Mouse (Mus musculus) left cerebral cortex, adult 8-10 months (tissue): ENCODE data around the gene Mapk8. TPM values are rescaled to one million over a fixed set of nuclear protein-coding genes. Genes with fewer than 3 reads are reported as not detected.

ENCODE experiments used
- DNase-seq, 2 experiments: peaks; one replicate each; pipeline ENCODE4 v3.0.0; 2022; ENCODE audit warnings: low spot score in 2 of 2
- total RNA-seq, 4 experiments: library from RNA; stranded (reverse); gene quantifications; 2 replicates each; pipeline ENCODE4 v1.2.4; 2022

The Mapk8 gene
- total RNA-seq, 4 experiments from 2014 or later = 90.8 to 104 (median 96.4) TPM

DNA sequence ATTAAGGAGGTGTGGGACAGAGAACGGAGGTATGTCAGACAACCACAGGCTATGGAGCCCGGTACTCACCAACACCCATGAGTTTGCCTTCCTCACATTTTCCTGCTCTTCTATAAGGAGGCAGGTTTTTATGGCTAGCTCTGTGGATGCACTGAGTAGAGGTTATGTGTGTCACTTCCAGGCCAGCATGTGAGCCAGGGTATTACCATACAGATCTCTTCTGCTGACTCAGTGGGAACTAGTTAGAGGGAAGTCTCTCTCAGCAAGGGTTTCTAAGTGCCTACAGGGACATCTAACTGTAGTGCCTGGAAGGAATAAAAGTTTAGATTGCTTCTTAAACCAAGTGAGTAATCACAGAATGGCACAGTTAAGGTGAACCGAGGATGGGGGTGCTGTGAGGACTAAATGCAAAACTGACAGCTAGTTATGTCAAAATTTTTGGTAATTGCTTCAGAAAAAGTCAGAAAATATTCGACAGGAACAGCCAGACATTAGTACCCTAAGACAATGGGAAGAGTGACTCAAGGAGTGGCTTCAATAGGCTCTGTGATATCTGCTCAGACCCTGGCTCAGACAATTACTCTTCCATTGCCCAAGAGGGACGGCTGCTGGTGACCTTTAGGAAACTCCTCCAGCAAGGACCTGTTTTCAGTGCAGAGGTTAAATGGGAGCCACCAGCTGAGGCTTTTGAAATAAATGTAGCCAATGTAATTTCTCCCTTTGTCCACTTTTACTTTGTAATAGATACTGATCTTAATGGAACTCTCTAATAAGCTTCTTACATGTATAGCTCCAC lies 48.7 kb downstream of the Mapk8 start:
- no peak for DNase-seq

- no peak for DNase-seq
Observed at GRCm38 (mm10) chr14:33380830-33381457, 66.0 kb downstream of the Mapk8 start.

- DNase-seq = no peak
Observed at GRCm38 (mm10) chr14:33378723-33379122, 68.2 kb downstream of the Mapk8 start.

DNA sequence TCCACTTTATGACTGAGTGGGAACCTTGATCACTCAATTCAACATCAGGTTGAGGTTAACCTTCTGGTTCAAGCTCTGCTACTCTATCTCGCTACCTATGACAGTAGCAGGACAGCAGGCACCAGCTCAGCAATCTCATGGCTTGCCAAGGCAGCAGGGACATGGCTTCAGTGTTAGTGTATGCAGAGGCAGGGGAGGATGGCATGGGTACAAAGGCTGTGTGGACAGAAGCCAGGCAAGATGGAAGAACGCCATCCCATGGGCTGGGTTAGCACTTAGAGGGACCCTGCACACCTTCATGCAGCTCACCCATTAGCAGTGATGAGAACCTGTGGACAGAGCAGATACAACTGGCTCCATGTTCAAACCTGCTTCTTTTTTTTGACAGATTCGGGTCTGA lies 69.7 kb downstream of the Mapk8 start:
- no peak for DNase-seq

GRCm38 (mm10) chr14:33374089-33374488 lies 72.9 kb downstream of the Mapk8 start:
- DNase-seq = no peak

GRCm38 (mm10) chr14:33373271-33373670 lies 73.7 kb downstream of the Mapk8 start:
- no peak for DNase-seq

GRCm38 (mm10) chr14:33371248-33371647 lies 75.7 kb downstream of the Mapk8 start:
- peak in 1 of 2 experiments; percentile 51 for DNase-seq

DNA sequence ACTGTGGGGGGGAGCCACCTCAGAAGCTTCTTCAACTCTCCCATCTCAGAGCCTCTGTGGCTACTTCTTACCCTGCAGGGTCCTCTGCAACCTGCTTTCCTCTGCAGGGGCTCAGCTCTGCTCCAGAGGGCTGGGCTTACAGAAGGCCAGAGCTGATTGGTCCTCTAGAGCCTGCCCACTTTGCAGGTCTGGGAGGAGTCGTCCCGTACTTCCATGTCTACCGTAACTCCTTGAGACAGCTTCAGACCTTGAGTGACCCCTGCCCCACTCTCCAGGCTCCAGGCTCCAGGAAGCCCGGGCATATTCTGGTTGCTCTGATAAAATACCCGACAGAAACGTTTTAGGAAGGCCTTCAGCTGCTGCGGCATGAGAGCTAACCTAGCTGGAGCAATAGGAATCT lies 76.9 kb downstream of the Mapk8 start:
- DNase-seq = no peak

DNA sequence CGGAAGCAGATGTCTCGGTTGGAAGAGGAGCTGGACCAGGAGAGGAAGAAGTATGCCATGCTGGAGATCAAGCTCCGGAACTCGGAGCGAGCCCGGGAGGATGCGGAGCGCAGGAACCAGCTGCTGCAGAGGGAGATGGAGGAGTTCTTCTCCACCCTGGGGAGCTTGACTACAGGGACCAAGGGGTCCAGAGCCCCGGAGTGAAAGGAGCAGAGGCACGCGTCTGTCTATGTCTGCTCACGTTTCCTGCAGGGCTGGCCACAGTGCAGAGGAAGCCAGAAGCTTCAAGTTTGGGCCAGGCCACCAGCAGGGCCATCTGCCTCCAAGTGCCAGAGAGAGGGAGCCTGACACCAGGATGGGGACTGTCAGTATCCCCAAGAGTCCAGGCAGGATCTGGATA lies 77.6 kb downstream of the Mapk8 start:
- DNase-seq = no peak

- no peak for DNase-seq
Observed at GRCm38 (mm10) chr14:33366891-33367777, 79.8 kb downstream of the Mapk8 start.

GRCm38 (mm10) chr14:33364061-33364460 lies 82.9 kb downstream of the Mapk8 start:
- no peak for DNase-seq

DNA sequence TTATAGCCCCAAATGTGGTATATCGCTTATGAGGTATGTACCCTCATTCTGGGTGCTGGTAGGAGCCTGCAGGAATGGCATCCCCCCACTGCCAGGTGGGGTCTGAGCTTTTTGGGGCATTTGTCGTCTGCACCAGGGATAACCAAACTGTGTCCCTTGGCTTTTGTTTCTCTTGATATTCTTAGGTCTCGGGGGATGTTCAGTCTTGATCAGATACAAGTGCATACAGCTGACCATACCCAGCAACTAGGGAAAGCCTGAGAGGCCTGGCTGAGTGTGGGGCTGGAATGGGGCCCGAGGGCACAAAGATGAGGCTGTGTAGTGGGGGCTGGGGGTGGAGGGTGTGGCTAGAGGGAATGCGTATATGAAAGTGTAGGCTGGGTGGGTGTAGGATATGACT lies 83.3 kb downstream of the Mapk8 start:
- DNase-seq = no peak

DNA sequence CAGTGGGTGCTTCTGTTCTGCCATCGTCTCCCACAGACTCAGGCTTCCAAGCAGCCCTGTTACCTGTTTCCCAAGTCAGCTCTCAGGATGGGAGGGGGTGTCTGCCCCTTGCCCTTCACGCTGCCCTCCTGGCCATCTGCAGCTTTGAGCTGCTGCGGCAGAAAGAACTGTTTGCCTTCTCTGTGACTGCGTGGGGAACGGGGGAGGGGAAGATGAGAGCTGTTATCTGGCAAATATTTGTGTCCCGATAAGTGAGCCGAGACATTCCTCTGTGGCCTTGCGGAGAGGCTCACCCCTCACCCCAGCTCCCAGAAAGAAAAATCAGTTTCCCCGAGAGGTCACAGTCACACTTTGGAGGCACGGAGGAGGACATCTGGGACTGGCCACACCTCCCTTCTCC lies 84.2 kb downstream of the Mapk8 start:
- no peak for DNase-seq

DNA sequence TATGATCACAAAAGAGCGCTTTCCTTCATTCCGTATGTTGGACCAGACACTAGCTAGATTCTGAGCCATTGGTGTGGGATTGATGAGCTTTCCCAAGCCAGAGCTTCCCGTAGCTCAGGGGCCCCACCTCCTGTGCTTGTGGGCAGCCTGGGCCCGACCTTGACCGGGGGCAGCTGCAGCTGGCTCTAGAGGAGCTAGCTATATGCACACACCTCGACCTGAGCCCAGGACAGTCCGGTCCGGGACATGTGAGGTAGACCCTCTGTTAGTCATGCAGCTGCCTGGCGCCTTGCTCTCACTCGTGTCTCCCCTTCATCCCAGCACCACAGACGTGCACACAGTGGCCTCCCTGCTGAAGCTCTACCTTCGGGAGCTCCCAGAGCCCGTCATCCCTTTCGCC lies 84.8 kb downstream of the Mapk8 start:
- no peak for DNase-seq

GRCm38 (mm10) chr14:33361546-33361945 lies 85.4 kb downstream of the Mapk8 start:
- DNase-seq = no peak

DNA sequence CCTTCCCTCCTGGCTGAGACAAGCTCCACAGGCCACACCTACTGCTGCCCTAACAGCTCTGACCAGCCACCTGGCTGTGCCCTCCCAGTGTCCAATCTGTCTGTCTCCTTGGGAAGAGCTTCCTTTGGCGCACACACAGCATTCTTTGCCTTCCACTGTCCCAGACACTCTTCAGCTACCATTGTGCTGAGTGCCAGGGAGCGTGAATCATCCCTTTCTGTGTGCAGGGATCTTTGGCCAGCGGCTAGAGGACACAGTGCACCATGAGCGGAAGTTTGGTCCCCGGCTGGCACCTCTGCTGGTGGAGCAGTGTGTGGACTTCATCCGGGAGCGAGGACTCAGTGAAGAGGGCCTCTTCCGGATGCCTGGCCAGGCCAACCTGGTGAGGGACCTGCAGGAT lies 88.1 kb downstream of the Mapk8 start:
- DNase-seq = no peak

GRCm38 (mm10) chr14:33357600-33358368 lies 89.2 kb downstream of the Mapk8 start:
- DNase-seq = no peak

DNA sequence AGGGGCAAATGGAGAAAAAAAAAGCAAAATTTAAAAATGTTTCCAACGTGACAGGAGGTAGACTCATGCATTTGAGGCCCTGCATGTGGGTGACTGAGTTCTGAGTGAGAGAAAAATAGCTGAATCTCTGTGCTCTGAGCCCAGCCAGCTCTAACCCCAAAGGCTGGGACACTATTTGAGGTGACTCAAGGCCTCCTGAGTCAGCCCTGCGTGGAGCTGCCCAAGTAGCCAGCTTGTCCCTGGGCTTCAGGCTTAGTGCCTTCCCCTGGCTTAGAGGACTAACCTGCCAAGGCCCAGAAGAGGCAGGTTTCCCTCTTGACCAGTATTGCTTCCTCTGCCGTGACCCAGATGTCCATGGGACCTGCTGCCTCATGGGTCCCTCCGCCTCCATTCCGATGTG lies 91.7 kb downstream of the Mapk8 start:
- no peak for DNase-seq

DNA sequence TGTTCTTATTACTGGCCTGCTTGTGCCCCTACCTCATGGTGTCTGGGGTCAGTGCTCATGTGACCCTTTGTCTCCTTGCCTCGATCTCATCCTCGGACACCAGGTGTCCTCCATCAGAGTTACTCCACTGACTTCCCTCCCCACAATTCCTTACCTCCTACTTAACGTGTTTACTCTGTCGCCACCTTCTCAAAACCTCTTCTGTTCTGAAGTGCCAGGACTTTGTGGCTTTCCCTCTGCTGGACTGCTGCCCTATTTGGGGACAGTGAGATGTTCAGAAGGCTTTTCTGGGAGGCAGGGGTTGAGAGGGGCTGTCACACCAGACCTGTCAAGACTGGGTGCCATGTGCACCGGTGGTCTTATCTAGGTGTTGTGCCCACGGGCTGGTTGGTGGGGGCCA lies 94.1 kb downstream of the Mapk8 start:
- DNase-seq = no peak

DNA sequence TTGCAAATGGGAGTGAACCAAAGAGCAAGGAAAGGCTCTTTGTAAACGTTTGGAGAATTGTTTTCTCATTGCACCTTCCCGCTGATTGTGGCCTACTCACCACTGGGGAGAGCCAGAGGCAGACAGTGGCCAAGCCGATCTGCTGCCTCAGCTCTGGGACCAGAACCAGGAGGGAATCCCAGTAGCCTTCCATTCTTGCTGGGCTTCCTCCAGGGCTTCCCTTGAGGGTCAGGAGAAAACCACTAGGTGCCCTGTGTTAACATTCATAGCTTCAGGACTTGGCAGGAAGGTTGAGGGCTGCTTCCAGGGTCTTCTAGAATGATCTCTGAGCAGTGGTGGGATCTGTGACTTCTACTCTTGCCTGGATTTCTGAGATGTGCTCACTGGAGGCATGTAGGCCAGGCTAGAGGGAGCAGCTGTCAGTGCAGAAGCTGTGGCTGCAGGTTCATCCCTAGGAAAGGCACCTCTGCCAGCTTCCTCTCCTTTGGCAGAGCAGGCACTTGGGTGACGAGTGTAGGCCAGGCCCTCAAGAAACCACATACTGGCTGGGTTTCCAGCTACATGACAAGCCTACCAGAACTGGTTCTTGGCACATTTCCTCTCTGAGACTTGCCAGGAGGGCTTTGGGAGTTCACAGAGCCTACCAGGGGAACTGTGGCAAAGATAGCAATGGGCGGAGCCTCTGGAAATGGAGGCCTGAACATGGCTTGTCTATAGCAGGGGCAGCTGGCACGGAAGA lies 94.8 kb downstream of the Mapk8 start:
- no peak for DNase-seq

DNA sequence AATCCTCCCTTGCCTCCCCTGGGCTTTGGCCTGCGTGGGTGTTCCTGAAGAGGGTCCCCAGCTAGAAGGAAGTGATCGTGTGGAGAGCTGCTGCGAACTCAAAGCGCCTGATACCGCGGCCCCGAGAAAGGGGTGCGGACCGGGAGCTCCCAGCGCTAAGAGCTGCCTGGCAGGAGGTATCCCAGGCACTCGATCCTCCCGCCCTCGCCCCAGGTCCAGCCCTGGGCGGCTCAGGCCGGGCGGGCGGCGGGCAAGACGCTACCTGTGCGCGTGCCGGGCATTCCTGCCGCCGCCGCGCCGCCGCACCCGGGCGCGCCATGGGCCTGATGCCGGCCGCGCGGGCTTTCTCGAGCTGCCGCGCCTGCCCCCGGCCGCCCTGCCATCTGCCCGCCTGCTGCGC lies 95.9 kb downstream of the Mapk8 start:
- DNase-seq = no peak
